Mouse (Mus musculus): ENCODE results near the gene Hsd17b14.

Hsd17b14 gene

GRCm38 (mm10) chr7:45567112-45567779 lies 12.6 kb downstream of the Hsd17b14 start:
- no peak for DNase-seq (ENCODE audit: low spot score in 2 of 2)

- DNase-seq (ENCODE audit: low spot score in 2 of 2) = peak; percentile 71 to 75
Measured at GRCm38 (mm10) chr7:45567780-45568516, 13.3 kb downstream of the Hsd17b14 start.

GRCm38 (mm10) chr7:45568601-45569473 lies 14.1 kb downstream of the Hsd17b14 start:
- DNase-seq (ENCODE audit: low spot score in 2 of 2) = no peak

GRCm38 (mm10) chr7:45570103-45570741 lies 15.5 kb downstream of the Hsd17b14 start, which contains the start of gene Bcat2:
Gene Bcat2 (plus strand): TSS chr7:45570153.
- peak; percentile 43 to 72 for DNase-seq (ENCODE audit: low spot score in 2 of 2)

GRCm38 (mm10) chr7:45571966-45572365 lies 17.3 kb downstream of the Hsd17b14 start:
- no peak for DNase-seq (ENCODE audit: low spot score in 2 of 2)

- no peak for DNase-seq (ENCODE audit: low spot score in 2 of 2)
Measured at GRCm38 (mm10) chr7:45573954-45574353, 19.3 kb downstream of the Hsd17b14 start.

GRCm38 (mm10) chr7:45574472-45575379 lies 20.0 kb downstream of the Hsd17b14 start:
- DNase-seq (ENCODE audit: low spot score in 2 of 2) = no peak

- DNase-seq (ENCODE audit: low spot score in 2 of 2) = no peak
Measured at GRCm38 (mm10) chr7:45585923-45586322, 31.2 kb downstream of the Hsd17b14 start.

- DNase-seq (ENCODE audit: low spot score in 2 of 2) = no peak
Measured at GRCm38 (mm10) chr7:45587631-45588592, 33.2 kb downstream of the Hsd17b14 start.

- DNase-seq (ENCODE audit: low spot score in 2 of 2) = peak; percentile 78 to 90
Measured at GRCm38 (mm10) chr7:45589173-45589572, 34.5 kb downstream of the Hsd17b14 start.

GRCm38 (mm10) chr7:45589898-45590297 lies 35.2 kb downstream of the Hsd17b14 start:
- DNase-seq (ENCODE audit: low spot score in 2 of 2) = no peak

GRCm38 (mm10) chr7:45590874-45591273 lies 36.2 kb downstream of the Hsd17b14 start:
- no peak for DNase-seq (ENCODE audit: low spot score in 2 of 2)

- DNase-seq (ENCODE audit: low spot score in 2 of 2) = no peak
Measured at GRCm38 (mm10) chr7:45591880-45592279, 37.2 kb downstream of the Hsd17b14 start.

GRCm38 (mm10) chr7:45593118-45593815 lies 38.6 kb downstream of the Hsd17b14 start:
- peak; percentile 45 to 69 for DNase-seq (ENCODE audit: low spot score in 2 of 2)

- DNase-seq (ENCODE audit: low spot score in 2 of 2) = no peak
Measured at GRCm38 (mm10) chr7:45595176-45595575, 40.5 kb downstream of the Hsd17b14 start.

GRCm38 (mm10) chr7:45596107-45596506 lies 41.4 kb downstream of the Hsd17b14 start:
- no peak for DNase-seq (ENCODE audit: low spot score in 2 of 2)

- DNase-seq (ENCODE audit: low spot score in 2 of 2) = no peak
Measured at GRCm38 (mm10) chr7:45597013-45597412, 42.3 kb downstream of the Hsd17b14 start.

- no peak for DNase-seq (ENCODE audit: low spot score in 2 of 2)
Measured at GRCm38 (mm10) chr7:45597527-45597926, 42.8 kb downstream of the Hsd17b14 start.

Data from cerebellum, postnatal 4 days (tissue).